Mouse (Mus musculus): Measurements from ENCODE around the gene Piezo1. TPM values are rescaled to one million over a fixed set of nuclear protein-coding genes. Genes with fewer than 3 reads are reported as not detected.

Gene Piezo1
- 15.6 and 24.2 TPM in 2 replicates for polyA plus RNA-seq (2014; fragmentation: Nextera tagmentation; extraction: Ambion mirVana)

GRCm38 (mm10) chr8:122551265-122552051, at the start of gene Piezo1:
TSS of gene Piezo1 (minus strand) at chr8:122551329.
- Histone ChIP-seq H3K27ac (ENCODE audit: low read length) (peak within 1 kb of the TSS; percentile 90), H3K4me1 (ENCODE audit: control insufficient read depth, insufficient read depth, low read length) (peaks cover 37% of the 10 kb centered on the region), H3K4me2 (replicated peaks; ENCODE audit: low read depth, low read length) (peak within 1 kb of the TSS; percentile 72), H3K9me3 (ENCODE audit: control insufficient read depth, low read depth, low read length) (no peaks in the 10 kb centered on the region), H3K36me3 (ENCODE audit: control insufficient read depth, insufficient read depth, low read length) (no peaks in the 10 kb centered on the region), H3K4me3 (ENCODE audit: low read depth, low read length) (peak within 1 kb of the TSS; percentile 70), H3K9ac (replicated peaks; ENCODE audit: low read depth, low read length) (peak within 1 kb of the TSS; percentile 93), H3K27me3 (ENCODE audit: control insufficient read depth, insufficient read depth, low read length) (no peaks in the 10 kb centered on the region)
- peak; percentile 82 for ATAC-seq (ENCODE audit: insufficient number of reproducible peaks, insufficient read depth, low FRiP score, low read depth)
- WGBS: 10% methylated on average over 51 of the region's 56 CpGs

DNA sequence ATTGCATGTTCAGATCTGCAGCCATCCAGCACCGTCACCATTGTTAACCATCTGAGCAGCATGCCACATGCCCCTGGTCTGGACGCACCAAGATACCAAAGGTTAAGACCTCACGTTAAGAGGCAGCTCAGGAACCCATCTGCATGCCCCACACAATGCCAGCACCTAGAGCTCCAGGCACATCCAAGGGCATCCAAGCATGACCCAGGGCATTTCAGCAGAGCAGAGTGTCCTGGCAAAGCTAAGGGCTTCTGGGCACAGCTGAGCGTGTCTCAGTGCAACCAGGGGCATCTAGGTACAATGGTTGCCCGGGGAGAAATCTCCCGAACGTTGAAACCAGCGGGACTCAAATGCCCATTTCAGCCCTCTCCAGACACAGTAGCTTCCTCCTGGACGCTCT, 49.5 kb upstream of the Piezo1 start:
- Histone ChIP-seq H3K4me2 (replicated peaks; ENCODE audit: low read depth, low read length) (no peak overlapping the region), H3K9me3 (ENCODE audit: control insufficient read depth, low read depth, low read length) (no peaks in the 10 kb centered on the region), H3K4me3 (ENCODE audit: low read depth, low read length) (no peak overlapping the region), H3K9ac (replicated peaks; ENCODE audit: low read depth, low read length) (no peak overlapping the region), H3K4me1 (ENCODE audit: control insufficient read depth, insufficient read depth, low read length) (no peaks in the 10 kb centered on the region), H3K27ac (ENCODE audit: low read length) (no peak overlapping the region), H3K36me3 (ENCODE audit: control insufficient read depth, insufficient read depth, low read length) (no peaks in the 10 kb centered on the region; the same call in 1 of the 2 replicates), H3K27me3 (ENCODE audit: control insufficient read depth, insufficient read depth, low read length) (no peaks in the 10 kb centered on the region)
- 94% methylated on average over 9 of the region's 9 CpGs for WGBS
- ATAC-seq (ENCODE audit: insufficient number of reproducible peaks, insufficient read depth, low FRiP score, low read depth): no peak

DNA sequence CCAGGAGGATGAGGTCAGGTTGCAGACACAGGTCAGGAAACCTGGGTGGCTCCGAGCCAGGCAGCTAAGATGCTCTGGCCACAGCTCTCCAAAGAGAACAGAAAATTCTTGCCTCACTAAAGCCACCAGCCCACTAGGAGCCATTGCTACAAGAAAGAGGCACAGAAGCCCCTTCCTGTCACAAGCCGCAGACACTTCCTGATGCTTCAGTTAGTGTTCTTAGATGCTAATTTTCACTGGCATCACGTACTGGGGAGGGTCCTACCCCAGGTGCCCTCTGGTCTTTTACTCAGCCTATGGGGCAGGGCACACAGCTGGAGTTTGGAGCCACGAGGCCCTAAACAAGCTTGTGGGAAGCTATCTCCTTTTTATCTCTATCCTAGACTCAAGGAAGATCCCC, 44.9 kb upstream of the Piezo1 start:
- Histone ChIP-seq H3K4me2 (replicated peaks; ENCODE audit: low read depth, low read length) (no peak overlapping the region), H3K27ac (ENCODE audit: low read length) (no peak overlapping the region), H3K36me3 (ENCODE audit: control insufficient read depth, insufficient read depth, low read length) (no peaks in the 10 kb centered on the region; the same call in 1 of the 2 replicates), H3K4me3 (ENCODE audit: low read depth, low read length) (no peak overlapping the region), H3K27me3 (ENCODE audit: control insufficient read depth, insufficient read depth, low read length) (no peaks in the 10 kb centered on the region), H3K9me3 (ENCODE audit: control insufficient read depth, low read depth, low read length) (no peaks in the 10 kb centered on the region), H3K4me1 (ENCODE audit: control insufficient read depth, insufficient read depth, low read length) (no peaks in the 10 kb centered on the region), H3K9ac (replicated peaks; ENCODE audit: low read depth, low read length) (no peak overlapping the region)
- ATAC-seq (ENCODE audit: insufficient number of reproducible peaks, insufficient read depth, low FRiP score, low read depth): no peak
- WGBS: 57% methylated on average over 4 of the region's 4 CpGs

DNA sequence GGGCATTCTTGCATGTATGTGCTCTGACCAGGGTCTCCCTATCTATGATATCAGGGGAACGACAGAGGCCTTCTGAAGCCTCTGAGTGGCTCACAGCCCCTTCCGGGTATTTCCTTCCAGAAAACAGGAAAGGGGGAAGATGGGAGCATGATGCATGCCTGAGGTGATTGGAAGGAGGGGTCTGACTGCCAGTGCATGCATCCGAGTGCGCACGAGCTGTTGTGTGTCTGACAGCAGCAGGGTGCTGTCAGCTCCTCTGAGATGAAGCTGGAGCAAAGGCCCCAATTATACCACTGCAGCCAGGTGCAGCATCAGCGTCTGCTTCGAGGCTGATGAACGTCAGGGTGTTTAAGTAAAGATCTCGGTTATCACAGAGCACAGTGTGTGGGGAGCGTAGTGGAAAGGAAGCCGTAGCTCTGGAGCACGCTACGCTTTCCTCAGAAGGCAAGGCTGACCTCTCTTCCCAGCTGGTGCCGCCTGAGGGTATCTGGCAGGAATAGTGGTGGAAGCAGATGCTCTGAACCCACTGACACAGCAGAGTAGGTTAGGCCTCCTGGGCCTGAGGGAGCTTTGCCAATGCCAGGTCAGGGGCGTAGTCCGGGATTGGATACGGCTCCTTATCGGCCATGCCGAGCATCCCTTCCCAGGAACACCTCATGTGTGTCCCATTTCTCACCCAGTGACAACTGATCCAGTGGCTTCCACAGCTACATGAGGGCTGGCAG, 42.8 kb upstream of the Piezo1 start:
- Histone ChIP-seq H3K4me1 (ENCODE audit: control insufficient read depth, insufficient read depth, low read length) (no peaks in the 10 kb centered on the region), H3K27me3 (ENCODE audit: control insufficient read depth, insufficient read depth, low read length) (no peaks in the 10 kb centered on the region), H3K36me3 (ENCODE audit: control insufficient read depth, insufficient read depth, low read length) (no peaks in the 10 kb centered on the region), H3K4me2 (replicated peaks; ENCODE audit: low read depth, low read length) (no peak overlapping the region), H3K27ac (ENCODE audit: low read length) (no peak overlapping the region), H3K9me3 (ENCODE audit: control insufficient read depth, low read depth, low read length) (no peaks in the 10 kb centered on the region), H3K9ac (replicated peaks; ENCODE audit: low read depth, low read length) (no peak overlapping the region), H3K4me3 (ENCODE audit: low read depth, low read length) (no peak overlapping the region)
- ATAC-seq (ENCODE audit: insufficient number of reproducible peaks, insufficient read depth, low FRiP score, low read depth): no peak
- WGBS: 76% methylated on average over 19 of the region's 19 CpGs

DNA sequence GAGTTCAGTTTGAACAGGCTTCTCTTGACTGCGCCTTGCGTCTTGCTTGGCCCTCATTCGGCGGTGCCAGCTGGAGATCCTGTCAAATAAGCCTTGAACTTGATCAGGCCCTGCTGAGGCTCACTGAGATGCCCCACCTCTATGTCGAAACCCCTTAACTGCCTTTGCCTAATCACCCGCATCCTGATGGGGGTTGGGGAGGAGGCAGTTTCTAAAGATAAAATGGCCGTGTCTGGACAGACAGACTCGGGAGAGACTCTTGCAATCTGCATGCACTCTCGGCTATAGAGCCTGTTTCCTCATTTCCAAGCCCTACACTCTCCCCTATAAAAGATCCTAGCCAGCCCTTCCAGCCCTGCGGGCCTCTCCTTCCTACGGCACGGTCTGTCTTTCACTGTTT, 42.1 kb upstream of the Piezo1 start:
- Histone ChIP-seq H3K4me1 (ENCODE audit: control insufficient read depth, insufficient read depth, low read length) (no peaks in the 10 kb centered on the region), H3K36me3 (ENCODE audit: control insufficient read depth, insufficient read depth, low read length) (no peaks in the 10 kb centered on the region), H3K9ac (replicated peaks; ENCODE audit: low read depth, low read length) (no peak overlapping the region), H3K4me2 (replicated peaks; ENCODE audit: low read depth, low read length) (no peak overlapping the region), H3K4me3 (ENCODE audit: low read depth, low read length) (no peak overlapping the region), H3K27ac (ENCODE audit: low read length) (no peak overlapping the region), H3K27me3 (ENCODE audit: control insufficient read depth, insufficient read depth, low read length) (no peaks in the 10 kb centered on the region), H3K9me3 (ENCODE audit: control insufficient read depth, low read depth, low read length) (no peaks in the 10 kb centered on the region)
- ATAC-seq (ENCODE audit: insufficient number of reproducible peaks, insufficient read depth, low FRiP score, low read depth): no peak
- WGBS: 62% methylated on average over 12 of the region's 12 CpGs

- no peaks in the 10 kb centered on the region for H3K9me3 ChIP-seq (ENCODE audit: control insufficient read depth, low read depth, low read length)
- no peak overlapping the region for H3K9ac ChIP-seq (replicated peaks; ENCODE audit: low read depth, low read length)
- H3K27me3 ChIP-seq (ENCODE audit: control insufficient read depth, insufficient read depth, low read length): no peaks in the 10 kb centered on the region
- no peak overlapping the region for H3K4me3 ChIP-seq (ENCODE audit: low read depth, low read length)
- H3K4me1 ChIP-seq (ENCODE audit: control insufficient read depth, insufficient read depth, low read length): no peaks in the 10 kb centered on the region
- 75% methylated on average over 10 of the region's 10 CpGs for WGBS
- H3K4me2 ChIP-seq (replicated peaks; ENCODE audit: low read depth, low read length): no peak overlapping the region
- no peaks in the 10 kb centered on the region for H3K36me3 ChIP-seq (ENCODE audit: control insufficient read depth, insufficient read depth, low read length)
- ATAC-seq (ENCODE audit: insufficient number of reproducible peaks, insufficient read depth, low FRiP score, low read depth): no peak
- no peak overlapping the region for H3K27ac ChIP-seq (ENCODE audit: low read length)
These were observed 35.6 kb upstream of the Piezo1 start for GRCm38 (mm10) chr8:122586749-122587148.

- whole genome bisulfite sequencing: 76% methylated on average over 7 of the region's 7 CpGs
- Histone ChIP-seq H3K4me1 (ENCODE audit: control insufficient read depth, insufficient read depth, low read length) (peaks cover 1% of the 10 kb centered on the region; the same call in 1 of the 2 replicates), H3K4me2 (replicated peaks; ENCODE audit: low read depth, low read length) (no peak overlapping the region), H3K36me3 (ENCODE audit: control insufficient read depth, insufficient read depth, low read length) (no peaks in the 10 kb centered on the region), H3K4me3 (ENCODE audit: low read depth, low read length) (no peak overlapping the region), H3K27me3 (ENCODE audit: control insufficient read depth, insufficient read depth, low read length) (no peaks in the 10 kb centered on the region), H3K9me3 (ENCODE audit: control insufficient read depth, low read depth, low read length) (no peaks in the 10 kb centered on the region), H3K27ac (ENCODE audit: low read length) (no peak overlapping the region), H3K9ac (replicated peaks; ENCODE audit: low read depth, low read length) (no peak overlapping the region)
- no peak for ATAC-seq (ENCODE audit: insufficient number of reproducible peaks, insufficient read depth, low FRiP score, low read depth)
These were observed 35.0 kb upstream of the Piezo1 start for GRCm38 (mm10) chr8:122586171-122586570.

- ATAC-seq (ENCODE audit: insufficient number of reproducible peaks, insufficient read depth, low FRiP score, low read depth): no peak
- no peak overlapping the region for H3K9ac ChIP-seq (replicated peaks; ENCODE audit: low read depth, low read length)
- no peaks in the 10 kb centered on the region for H3K27me3 ChIP-seq (ENCODE audit: control insufficient read depth, insufficient read depth, low read length)
- no peaks in the 10 kb centered on the region for H3K36me3 ChIP-seq (ENCODE audit: control insufficient read depth, insufficient read depth, low read length)
- H3K4me3 ChIP-seq (ENCODE audit: low read depth, low read length): no peak overlapping the region
- peaks cover 4% of the 10 kb centered on the region; the same call in 1 of the 2 replicates for H3K4me1 ChIP-seq (ENCODE audit: control insufficient read depth, insufficient read depth, low read length)
- H3K27ac ChIP-seq (ENCODE audit: low read length): no peak overlapping the region
- no peaks in the 10 kb centered on the region for H3K9me3 ChIP-seq (ENCODE audit: control insufficient read depth, low read depth, low read length)
- no peak overlapping the region for H3K4me2 ChIP-seq (replicated peaks; ENCODE audit: low read depth, low read length)
- 40% methylated on average over 14 of the region's 14 CpGs for WGBS
These were observed 34.3 kb upstream of the Piezo1 start for GRCm38 (mm10) chr8:122585411-122585891.

Measured in stomach, embryonic 14.5 days (tissue).